Mouse (Mus musculus) gastrocnemius, adult 8-10 months (tissue): ENCODE data around the gene Grin3b. TPM values are rescaled to one million over a fixed set of nuclear protein-coding genes. Genes with fewer than 3 reads are reported as not detected.
A peak's percentile ranks its signal among the peaks of the same experiment; 100 is the strongest.

Source experiments
- DNase-seq, 2 experiments: peaks; one replicate each; pipeline ENCODE4 v3.0.0; 2022; ENCODE audit warnings: low spot score in 2 of 2
- total RNA-seq, 4 experiments: library from RNA; stranded (reverse); gene quantifications; 2 replicates each; pipeline ENCODE4 v1.2.4; 2022

Grin3b gene
- total RNA-seq, 4 experiments from 2014 or later: 0.13 to 0.52 (median 0.36) TPM

DNA sequence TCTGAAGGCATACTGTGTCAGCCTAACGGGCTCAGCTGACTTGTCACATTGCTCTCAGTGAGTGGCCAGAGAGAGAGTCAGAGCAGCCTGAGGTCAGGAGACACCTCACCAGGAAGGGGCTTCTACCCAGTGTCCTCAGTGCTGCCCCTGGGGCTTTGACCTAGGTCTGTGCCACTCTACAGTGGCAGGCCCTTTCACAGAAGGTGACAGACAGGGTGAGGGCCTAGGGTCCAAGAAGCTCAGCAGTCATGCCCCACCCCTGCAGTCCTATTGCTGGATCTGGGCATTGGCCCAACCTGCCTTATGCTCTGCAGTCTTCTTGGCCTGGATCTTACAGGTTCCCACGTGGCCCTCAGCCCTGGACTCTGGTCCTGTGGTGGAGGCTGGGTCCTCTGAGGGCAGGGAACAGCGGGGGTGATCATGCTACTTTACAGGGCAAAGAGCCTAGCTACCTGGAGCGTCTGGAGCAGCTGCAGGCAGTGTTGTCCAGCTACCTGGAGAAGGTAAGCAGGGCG, 3.6 kb upstream of the Grin3b start:
- peak in 1 of 2 experiments; percentile 59 for DNase-seq

DNA sequence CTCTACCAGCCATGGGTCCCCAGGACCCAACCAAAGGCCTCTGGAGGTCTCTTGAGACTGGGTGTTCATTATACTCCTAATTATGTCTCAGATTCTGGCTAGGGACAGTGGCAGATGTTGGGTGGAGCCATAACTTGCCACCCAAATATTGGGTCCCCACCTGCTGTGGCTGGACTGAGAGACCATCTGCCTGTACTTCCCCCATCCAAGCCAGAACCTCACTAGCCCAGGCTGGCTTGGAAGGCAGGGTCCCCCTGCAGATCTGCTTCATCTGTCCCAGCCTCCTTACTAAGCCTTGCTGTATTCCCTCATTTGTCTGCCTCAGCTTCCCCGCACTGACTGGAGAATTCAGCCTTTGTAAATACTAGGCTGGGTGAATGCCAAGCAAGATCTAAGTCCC, 2.3 kb upstream of the Grin3b start:
- DNase-seq: no peak

DNA sequence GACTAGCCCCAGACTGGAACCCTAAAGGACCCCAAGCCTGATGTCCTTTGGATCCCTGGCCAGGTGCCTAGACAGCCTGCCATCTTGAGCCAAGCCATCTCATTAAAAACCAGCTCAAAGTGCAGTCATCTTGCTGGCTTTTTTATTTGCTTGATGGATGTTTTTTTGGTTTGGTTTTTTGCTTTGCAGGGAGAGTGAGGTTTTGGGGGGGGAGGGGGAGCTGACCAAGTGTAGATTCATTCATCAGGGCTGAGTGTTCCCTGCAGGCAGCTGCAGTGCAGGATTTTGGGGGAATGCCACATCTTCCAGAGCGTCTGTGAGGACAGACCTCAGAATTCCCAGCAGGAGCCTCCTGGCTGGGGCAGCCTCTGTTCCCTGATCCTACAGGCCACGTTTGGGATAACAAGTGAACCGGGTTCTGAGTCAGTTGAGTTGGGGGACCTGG, 1.4 kb upstream of the Grin3b start:
- DNase-seq: no peak

DNA sequence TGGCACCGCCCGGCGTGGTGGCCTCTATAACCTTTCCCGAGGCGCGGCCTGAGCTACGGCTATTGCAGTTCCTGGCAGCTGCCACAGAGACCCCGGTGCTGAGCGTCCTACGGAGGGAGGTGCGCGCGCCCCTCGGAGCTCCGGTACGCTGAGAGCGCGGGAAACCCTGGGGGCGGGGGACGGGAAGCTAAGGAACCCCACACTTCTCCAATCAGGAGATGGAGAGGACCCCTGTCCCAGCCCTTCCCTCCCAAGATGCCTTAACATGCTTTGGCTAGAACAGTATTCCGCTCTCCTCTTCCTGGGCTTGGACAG, 625 bp downstream of the Grin3b start:
- DNase-seq: no peak

DNA sequence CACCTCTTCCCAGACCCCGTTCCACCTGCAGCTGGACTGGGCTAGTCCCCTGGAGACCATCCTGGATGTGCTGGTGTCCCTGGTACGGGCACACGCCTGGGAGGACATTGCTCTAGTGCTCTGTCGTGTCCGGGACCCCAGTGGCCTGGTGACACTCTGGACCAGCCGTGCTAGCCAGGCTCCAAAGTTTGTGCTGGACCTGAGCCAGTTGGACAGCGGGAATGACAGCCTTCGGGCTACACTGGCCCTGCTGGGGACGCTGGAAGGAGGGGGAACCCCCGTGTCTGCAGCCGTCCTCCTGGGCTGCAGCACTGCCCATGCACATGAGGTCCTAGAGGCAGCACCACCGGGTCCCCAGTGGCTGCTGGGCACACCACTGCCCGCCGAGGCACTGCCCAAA, 2.3 kb downstream of the Grin3b start:
- no peak for DNase-seq

DNA sequence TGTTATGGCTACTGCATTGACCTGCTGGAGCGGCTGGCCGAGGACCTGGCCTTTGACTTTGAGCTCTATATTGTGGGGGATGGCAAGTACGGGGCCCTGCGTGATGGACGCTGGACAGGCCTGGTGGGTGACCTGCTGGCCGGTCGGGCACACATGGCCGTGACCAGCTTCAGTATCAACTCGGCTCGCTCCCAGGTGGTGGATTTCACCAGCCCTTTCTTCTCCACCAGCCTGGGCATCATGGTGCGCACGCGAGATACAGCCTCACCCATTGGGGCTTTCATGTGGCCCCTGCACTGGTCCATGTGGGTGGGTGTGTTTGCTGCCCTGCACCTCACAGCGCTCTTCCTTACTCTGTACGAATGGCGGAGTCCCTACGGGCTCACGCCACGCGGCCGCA, 3.6 kb downstream of the Grin3b start:
- DNase-seq: no peak

DNA sequence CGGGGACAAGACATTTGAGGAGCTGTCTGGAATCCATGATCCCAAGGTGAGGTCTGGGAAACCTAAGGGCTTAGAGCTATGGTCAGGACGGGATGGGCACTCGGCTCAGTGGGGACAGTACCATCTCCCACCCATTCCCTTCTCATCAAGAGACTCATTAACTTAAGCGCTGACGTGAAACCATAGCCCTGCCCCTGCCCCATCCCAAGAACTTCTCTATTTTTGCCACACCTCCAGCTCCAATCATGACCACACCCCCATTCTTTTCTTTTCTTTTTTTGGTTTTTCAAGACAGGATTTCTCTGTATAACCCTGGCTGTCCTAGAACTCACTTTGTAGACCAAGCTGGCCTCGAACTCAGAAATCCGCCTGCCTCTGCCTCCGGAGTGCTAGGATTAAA, 4.2 kb downstream of the Grin3b start:
- DNase-seq: no peak

DNA sequence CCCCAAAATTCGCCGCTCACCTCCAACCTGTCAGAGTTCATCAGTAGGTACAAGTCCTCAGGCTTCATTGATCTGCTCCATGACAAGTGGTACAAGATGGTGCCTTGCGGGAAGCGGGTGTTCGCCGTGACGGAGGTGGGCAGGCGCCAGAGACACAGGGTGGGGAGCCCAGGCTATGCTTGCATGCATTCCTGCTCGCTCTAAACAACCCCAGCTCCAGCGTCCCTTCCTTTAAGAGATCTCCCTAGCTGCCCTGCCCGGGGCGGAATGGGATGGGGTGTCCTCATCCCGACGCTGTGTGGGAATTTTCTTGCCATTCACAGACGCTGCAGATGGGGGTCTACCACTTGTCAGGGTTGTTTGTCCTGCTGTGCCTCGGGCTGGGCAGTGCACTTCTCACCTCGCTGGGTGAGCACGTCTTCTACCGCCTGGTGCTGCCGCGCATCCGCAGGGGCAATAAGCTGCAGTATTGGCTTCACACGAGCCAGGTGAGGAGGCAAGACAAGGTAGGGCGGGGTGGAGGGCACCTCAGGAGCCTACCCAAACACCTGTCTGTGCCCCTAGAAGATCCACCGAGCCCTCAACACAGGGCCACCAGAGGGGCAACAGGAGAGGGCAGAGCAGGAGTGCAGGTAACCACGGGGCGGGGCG, 5.7 kb downstream of the Grin3b start:
- no peak for DNase-seq

DNA sequence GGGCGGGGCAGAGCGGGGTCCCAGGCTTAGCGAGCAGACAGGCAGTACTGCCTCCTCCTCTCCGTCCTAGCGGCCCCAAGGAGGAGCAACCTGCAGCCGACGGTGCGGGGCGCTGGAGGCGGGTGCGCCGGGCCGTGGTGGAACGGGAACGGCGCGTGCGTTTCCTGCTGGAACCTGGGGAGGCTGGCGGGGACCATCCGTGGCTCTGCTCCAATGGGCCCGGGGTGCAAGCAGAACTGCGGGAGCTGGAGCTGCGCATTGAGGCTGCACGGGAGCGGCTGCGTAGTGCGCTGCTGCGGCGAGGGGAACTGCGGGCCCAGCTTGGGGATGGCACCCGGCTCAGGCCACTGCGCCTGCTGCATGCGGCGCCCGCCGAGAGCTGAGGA, 6.2 kb downstream of the Grin3b start:
- peak in 1 of 2 experiments; percentile 4 for DNase-seq

DNA sequence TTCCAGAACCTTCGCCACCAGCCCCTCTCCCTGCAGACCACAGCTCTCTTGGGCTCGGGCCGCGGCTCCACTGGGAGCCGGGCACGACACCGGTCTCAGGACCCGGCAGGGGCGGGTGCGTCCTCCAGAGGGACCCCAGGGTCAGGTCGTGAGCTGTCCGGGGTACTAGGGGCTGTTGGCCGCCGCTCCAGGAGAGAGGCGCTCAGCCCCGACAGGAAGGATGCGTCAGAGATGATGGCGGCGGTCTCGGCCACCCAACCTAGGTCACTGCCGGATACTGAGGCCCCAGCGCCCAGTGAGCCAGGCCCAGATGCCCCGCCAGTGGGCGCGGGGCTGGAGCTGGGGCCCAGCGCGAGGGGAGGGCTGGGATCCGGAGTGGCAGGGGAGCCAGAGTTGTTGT, 6.8 kb downstream of the Grin3b start:
- DNase-seq: no peak

DNA sequence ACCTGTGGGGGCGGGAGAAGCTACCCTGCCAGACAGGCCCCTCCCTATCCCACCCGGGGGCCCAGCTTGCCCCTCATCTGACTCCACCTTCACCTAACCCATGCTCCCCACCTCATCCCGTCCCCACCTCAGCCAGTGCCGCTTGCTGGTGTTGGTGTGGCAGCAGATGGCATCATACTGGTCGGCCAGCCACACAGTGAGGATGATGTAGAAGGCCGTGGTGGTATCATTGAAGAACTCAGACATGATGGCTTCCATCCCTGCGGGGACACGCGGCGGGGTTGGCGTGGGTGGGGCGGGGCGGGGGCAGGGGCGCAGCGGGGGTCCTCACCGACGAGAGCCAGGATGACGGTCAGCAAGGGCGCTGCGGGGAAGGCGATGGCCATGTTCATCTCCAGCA, 7.5 kb downstream of the Grin3b start:
- DNase-seq: no peak

DNA sequence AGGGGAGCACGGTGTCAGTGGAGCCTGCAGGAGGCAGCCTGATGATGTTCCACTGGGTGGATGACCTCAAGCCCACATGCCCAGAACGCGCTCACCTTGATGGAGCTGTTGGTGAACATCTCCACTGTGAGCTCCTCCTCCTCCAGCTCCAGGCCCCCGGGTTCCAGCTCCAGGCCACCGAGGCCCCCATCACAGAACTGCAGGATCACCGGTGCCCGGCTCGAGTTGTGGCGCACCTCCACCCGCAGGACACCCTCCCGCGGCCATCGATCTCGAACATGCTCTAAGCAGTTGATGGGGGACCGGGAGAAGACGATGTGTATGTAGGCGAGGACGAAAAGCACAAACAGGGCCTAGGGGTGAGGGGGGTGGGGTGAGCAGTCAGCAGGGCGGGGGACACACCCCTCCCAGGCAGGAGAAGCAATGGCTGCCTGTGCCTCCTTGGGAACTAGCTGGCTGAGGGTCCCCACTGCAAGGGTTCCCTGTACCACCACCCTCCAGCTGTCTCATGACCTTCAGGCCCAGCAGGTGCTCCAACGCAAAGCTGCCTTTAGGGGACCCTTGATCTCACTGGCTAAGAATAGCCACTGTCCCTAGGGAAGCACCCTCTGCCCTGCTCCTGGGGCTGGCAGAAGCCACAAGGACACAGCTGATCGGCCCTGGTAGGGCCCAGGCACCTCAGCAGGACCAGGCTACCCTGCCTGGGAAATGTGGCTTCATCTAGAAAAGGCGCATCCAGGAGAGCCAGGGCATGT, 9.1 kb downstream of the Grin3b start:
- DNase-seq: no peak

DNA sequence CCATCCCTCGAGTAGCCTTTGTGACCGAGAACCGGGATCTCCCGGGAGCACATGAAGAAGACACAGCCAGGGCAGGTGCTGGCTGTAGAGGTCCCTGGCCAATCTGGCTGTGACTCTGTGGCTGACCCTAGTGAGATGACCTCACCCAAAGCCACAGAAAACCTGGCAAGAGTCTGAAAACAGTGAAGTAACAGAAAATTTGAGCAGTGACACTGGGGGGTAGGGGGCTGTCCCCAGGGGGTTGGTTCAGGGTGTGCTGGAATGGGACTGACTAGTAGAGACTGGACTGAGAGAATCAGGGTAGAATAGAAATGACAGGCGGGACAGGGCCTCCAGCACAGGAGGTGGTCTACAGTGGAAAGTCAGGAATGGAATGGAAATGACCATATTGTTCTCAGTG, 12.7 kb downstream of the Grin3b start:
- DNase-seq: no peak

DNA sequence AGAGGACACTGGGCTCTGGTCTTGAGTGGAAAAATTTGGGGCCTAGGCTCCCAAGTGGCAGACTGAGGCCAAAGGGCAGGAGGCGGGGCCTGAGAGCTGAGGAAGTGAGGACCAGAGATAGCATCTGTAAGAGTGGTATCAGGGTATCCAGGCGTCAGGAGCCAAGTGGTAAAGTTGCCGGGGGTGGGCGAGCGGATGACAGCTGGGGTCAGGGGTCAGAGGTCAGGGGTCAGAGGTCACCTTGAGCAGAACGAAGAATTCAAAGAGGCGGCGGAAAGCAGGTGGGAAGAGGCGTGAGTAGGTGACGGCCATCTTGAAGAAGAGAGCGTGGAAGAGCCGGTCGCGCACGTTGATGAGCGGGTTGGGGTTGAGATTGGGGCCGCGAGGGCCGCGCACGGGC, 13.2 kb downstream of the Grin3b start:
- peak; percentile 68 for DNase-seq

DNA sequence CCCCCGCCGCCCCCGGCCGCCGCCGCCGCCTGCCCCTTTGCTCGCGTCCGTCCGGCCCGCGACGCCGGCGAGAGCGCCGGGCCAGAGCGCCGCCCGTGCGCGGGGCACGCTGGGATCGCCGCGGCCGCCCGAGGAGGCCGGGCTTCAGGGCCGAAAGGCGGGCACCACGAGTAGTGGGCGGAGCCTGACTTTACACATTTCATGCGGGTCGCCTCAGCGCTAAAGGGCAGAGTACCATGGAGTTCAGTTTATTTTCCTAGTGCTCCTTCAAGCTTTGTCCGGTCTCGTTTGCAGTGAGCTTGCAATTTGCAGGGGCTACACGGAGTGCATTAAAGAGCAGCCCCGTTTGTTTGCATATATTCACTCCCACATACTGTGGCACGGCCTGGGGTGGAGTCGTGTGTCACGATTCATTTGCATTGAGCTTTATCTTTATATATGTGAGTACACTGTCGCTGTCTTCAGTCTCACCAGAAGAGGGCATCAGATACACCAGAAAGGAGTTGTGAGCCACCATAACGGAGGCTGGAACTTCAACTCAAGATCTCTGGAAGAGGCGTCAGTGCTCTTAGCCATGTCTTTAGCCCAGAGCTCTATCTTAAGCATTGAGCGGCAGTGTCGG, 13.8 kb downstream of the Grin3b start, which contains the start of gene Tmem259:
Gene Tmem259, minus strand, starts transcription at position 136 of the 622 bp plus-strand sequence.
- DNase-seq: peak; percentile 78 to 86

DNA sequence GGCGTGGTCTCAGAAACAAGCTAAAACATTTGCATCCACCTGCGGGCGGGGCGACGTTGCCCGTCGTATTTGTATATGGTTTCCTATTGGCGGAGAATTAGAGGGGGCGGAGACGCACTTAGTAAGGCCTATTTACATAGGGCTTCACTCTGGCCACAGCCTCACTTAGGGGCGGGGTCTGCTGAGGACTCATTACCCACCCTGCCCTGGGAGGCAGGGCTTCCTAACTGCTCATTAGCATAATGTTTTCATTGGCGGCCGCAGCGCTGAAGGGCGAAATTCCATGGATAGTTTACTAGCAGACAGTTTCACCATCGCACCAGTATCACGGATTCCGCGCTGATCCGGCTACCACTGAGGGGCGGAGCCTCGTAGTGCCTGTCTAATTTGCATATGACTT, 14.4 kb downstream of the Grin3b start:
- peak; percentile 96 to 99 for DNase-seq

DNA sequence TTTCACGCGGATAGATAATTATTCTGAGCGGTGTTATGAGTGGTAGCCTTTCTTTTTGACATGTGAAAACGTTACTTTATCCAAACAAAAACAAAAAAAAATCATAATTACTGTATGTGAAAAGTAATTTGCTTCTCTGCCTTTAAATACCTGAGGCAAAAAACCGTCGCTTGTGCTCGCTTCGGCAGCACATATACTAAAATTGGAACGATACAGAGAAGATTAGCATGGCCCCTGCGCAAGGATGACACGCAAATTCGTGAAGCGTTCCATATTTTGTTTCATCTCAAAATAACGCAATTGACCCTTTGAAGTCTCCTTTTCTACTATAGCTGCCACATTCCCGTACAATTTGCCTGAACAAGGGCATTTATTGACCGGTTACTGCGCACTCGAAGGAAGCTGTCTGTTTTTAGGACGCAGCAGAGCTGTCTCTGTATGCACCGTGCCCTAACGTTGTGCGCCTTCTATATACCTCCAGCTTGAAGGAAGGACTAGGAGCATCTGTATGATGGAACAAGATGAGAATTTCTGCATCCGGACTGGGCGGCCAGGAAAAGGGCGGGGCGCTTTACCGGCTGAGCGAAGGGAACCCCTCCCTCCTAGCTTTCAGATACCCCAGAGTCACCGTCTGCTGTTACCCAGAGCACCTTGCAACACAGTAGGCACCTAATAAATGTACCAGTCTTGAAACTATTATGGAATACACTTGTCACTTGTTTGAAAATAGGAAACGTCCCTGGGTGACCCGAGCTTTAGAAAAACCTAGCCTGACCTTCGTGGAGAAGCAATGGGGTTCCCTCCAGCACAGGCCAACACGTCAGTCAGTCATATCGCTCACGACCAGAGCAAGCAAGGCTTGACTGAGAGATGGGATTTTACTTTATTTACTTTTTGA, 15.1 kb downstream of the Grin3b start:
- peak in 1 of 2 experiments; percentile 61 for DNase-seq

DNA sequence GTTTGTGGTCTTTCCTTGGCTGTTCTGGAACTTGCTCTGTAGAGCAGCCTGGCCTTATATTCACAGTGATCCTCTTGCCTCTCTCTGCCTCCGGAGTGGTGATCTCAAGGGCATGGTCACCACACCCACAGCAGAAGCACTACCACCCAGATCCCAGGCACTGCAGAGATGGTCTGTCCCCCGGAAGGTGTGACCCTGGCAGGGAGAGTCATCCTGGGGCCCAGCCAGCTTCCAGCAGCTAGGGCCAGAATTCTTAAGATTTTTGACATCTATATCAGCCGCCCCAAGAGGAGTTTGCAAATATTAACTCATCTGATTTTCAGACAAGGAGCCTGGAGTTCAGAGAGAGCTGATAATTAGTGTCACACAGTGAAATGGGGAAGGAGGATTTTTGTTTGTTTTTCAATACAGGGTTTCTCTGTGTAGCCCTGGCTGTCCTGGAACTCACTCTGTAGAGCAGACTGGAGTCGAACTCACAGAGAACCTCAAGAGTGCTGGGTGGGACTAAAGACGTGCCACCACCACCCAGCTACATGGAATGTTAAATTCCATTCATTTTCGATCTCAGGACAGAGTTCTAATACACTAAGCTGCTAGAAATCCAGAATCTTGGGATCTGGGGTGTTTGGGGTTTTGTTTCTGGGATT, 15.8 kb downstream of the Grin3b start:
- no peak for DNase-seq

DNA sequence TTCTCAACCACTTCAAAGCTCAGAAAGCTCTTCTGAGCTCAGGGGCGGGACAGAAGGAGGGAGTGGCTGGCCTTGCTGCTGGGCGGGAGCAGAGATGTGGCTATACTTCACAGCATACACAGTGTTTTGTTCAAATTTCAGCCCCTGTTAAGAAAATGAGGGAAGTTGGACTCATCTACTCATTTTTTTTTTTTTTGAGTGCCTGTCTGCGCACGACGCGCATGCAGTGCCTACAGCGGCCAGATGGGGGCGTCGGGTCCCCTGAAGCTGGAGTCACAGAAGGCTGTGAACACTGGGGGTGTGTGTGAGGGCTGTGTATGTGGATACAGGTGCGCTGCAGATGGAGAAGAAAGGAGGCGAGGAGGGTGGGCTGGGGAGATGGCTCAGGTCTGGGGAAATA, 16.4 kb downstream of the Grin3b start:
- DNase-seq: peak; percentile 83 to 85

DNA sequence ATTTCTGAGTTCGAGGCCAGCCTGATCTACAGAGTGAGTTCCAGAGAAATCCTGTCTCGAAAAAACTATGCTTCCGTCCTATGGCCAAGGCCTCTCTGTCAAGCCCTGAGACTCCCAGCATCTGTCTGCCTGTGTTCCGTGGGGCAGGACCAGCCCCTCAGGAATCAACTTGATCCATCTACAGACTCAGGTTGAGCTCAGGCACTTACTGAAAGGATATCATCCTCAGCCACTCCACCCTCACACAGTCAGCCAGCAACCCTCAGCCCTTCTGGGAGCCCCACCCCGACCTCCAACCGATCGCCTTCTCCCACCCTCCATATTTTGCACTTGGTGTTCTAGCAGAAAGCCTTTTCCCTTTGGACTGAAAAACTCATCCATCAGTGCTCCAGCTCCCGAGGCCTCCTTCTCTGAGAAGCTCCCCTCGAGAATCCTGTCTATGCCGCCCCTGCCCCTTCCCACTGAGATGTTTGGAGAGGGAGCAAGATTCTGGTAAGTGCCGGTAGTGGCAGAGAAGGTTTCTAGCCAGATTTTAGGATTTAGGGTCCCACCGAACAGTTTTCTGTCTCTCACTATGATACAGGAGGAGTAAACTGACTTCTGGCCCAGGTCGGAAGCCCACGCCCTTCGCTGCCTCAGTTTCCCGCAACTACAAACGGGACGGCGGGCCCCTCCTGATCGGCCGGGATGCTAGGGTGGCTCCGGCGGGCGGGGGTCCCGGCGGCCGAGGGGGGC, 17.4 kb downstream of the Grin3b start:
- no peak for DNase-seq
